Mouse (Mus musculus): ENCODE measurements at regions not wholly inside any gene's neighbourhood (a gene's known extent, or its start where the extent isn't known, plus 50 kb on each side); places are given as distances from the start of the nearest gene placed in this dataset.

GRCm38 (mm10) chr16:25536550-25536949, 147.0 kb upstream of the Trp63 start:
- TF ChIP-seq CTCF (IDR thresholded peaks at IDR 0.05; ENCODE audit: low read depth, low read length) (no peak), POLR2A (IDR thresholded peaks at IDR 0.05; ENCODE audit: insufficient read depth, low read length) (no peak), EP300 (IDR thresholded peaks at IDR 0.05; ENCODE audit: insufficient read depth, low read depth, low read length) (no peak)
